Mouse (Mus musculus): ENCODE results near the gene Stk40. TPM values are rescaled to one million over a fixed set of nuclear protein-coding genes. Genes with fewer than 3 reads are reported as not detected.

The Stk40 gene
- total RNA-seq (2023): 10 to 100 TPM; 60.4 to 63.6 TPM

GRCm38 (mm10) chr4:126103590-126104068, at the start of gene Stk40:
Gene Stk40 (plus strand): TSS chr4:126103957.

GRCm38 (mm10) chr4:126058134-126058996, 45.4 kb upstream of the Stk40 start, which contains the start of gene Oscp1:
Gene Oscp1 (plus strand): TSS chr4:126058565.

GRCm38 (mm10) chr4:126096464-126097111, 7.2 kb upstream of the Stk40 start, which contains the start of gene Lsm10:
Gene Lsm10 (plus strand): TSS chr4:126096623.

GRCm38 (mm10) chr4:126147533-126148160, 43.9 kb downstream of the Stk40 start, which contains the start of gene Eva1b:
Gene Eva1b (plus strand): TSS chr4:126147744.

GRCm38 (mm10) chr4:126163067-126163659, 59.4 kb downstream of the Stk40 start, which contains the start of gene Sh3d21:
Gene Sh3d21 (minus strand): TSS chr4:126163491.

Other genes with a start within 250 kb of the Stk40 start
- 1,000 to 10,000 TPM; 1,050 to 1,133 TPM for gene Csf3r, start 79.4 kb upstream of the Stk40 start, total RNA-seq (2023)
- gene Mrps15, start 57.0 kb upstream of the Stk40 start, total RNA-seq (2023): 10 to 100 TPM; 28.8 to 36.9 TPM
- gene Oscp1, start 45.4 kb upstream of the Stk40 start, total RNA-seq (2023): 10 to 100 TPM in 1 of 2 experiments, 1 to 10 TPM in 1; 8.8 to 10.3 TPM
- 10 to 100 TPM; 27.8 to 39.7 TPM for gene Lsm10, start 7.3 kb upstream of the Stk40 start, total RNA-seq (2023)
- 1 to 10 TPM; 1.2 to 2.2 TPM for gene Eva1b, start 43.8 kb downstream of the Stk40 start, total RNA-seq (2023)
- gene Sh3d21, start 59.5 kb downstream of the Stk40 start, total RNA-seq (2023): under 1 TPM; 0.42 to 0.47 TPM
- gene Thrap3, start 98.8 kb downstream of the Stk40 start, total RNA-seq (2023): 100 to 1,000 TPM; 242 to 273 TPM
- gene Map7d1, start 152.4 kb downstream of the Stk40 start, total RNA-seq (2023): 100 to 1,000 TPM; 106 to 115 TPM
- 10 to 100 TPM; 29.7 to 34.9 TPM for gene Trappc3, start 158.4 kb downstream of the Stk40 start, total RNA-seq (2023)
- not detected for gene Col8a2, start 182.8 kb downstream of the Stk40 start, total RNA-seq (2023)
- gene Adprhl2, start 217.7 kb downstream of the Stk40 start, total RNA-seq (2023): 10 to 100 TPM; 13.1 to 16.5 TPM
- not detected for gene Tekt2, start 221.7 kb downstream of the Stk40 start, total RNA-seq (2023)